Mouse (Mus musculus) testis, adult 2 months (tissue): ENCODE data around the gene Slc22a1. TPM values are rescaled to one million over a fixed set of nuclear protein-coding genes. Genes with fewer than 3 reads are reported as not detected.

Experiments used
- H3K27ac ChIP-seq: fragments of 200-500 bp; 2 replicates; pipeline ENCODE4 v1.5.1; 2012; ENCODE audit warnings: low read depth, low read length; ENCODE audit not compliant: control insufficient read depth, insufficient read depth
- H3K27me3 ChIP-seq: fragments of 200-500 bp; 2 replicates; pipeline ENCODE4 v1.6.1; 2012; ENCODE audit warnings: mild to moderate bottlenecking, low read length, moderate library complexity; ENCODE audit not compliant: control insufficient read depth, insufficient read depth
- H3K36me3 ChIP-seq: fragments of 200-500 bp; 2 replicates; pipeline ENCODE4 v1.6.1; 2012; ENCODE audit warnings: mild to moderate bottlenecking, low read length; ENCODE audit not compliant: control insufficient read depth, insufficient read depth
- H3K4me1 ChIP-seq: fragments of 200-500 bp; 2 replicates; pipeline ENCODE4 v1.6.1; 2012; ENCODE audit warnings: low read length; ENCODE audit not compliant: control insufficient read depth, insufficient read depth
- H3K4me3 ChIP-seq: fragments of 200-500 bp; 2 replicates; pipeline ENCODE4 v1.5.1; 2012; ENCODE audit warnings: low read depth, mild to moderate bottlenecking, low read length, moderate library complexity, mixed read lengths; ENCODE audit not compliant: control insufficient read depth
- CTCF ChIP-seq: fragments of 200-500 bp; IDR thresholded peaks from 2 replicates; pipeline ENCODE4 v1.5.1; 2012; ENCODE audit warnings: low read depth, mild to moderate bottlenecking, inconsistent platforms, low read length, moderate library complexity; ENCODE audit not compliant: control insufficient read depth, insufficient read depth, insufficient replicate concordance
- POLR2A ChIP-seq: fragments of 200-500 bp; IDR thresholded peaks from 2 replicates; pipeline ENCODE4 v1.6.1; 2012; ENCODE audit warnings: low read depth, mild to moderate bottlenecking, inconsistent platforms, low read length, moderate library complexity; ENCODE audit not compliant: control insufficient read depth
- polyA plus RNA-seq: library from polyadenylated mRNA; depleted of rRNA; stranded (reverse); fragments of >200 nt; gene quantifications from 2 replicates; pipeline ENCODE4 v1.2.3, GENCODE M21; 2012

Gene Slc22a1
- polyA plus RNA-seq, 1 experiment = not detected

DNA sequence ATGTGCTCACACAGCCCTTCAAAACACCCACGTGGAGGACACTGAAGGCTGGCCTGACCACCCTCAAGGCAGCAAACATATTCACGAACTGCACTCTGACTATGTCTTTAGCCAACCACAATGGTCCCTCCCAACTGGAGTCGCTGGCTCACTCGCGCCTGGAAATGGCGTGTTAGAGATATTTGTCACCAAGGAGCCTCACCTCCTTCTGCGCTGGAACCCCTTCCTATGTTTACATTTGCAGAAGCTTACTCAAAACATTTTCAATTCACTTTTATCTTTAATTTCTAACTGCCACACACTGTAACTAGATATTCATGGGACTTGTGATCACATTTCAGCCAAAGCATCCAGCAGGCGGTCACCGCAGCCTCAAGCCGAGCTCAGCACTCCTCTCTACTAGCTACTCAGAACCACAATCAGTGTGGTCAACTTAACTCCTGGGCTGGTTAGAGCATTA lies 31.0 kb upstream of the Slc22a1 start:
- Histone ChIP-seq H3K4me3 (no peak overlapping the region), H3K27ac (no peak overlapping the region), H3K36me3 (no peaks in the 10 kb centered on the region; the same call in 1 of the 2 replicates), H3K4me1 (no peaks in the 10 kb centered on the region), H3K27me3 (no peaks in the 10 kb centered on the region)
- TF ChIP-seq POLR2A (no peak), CTCF (no peak)

DNA sequence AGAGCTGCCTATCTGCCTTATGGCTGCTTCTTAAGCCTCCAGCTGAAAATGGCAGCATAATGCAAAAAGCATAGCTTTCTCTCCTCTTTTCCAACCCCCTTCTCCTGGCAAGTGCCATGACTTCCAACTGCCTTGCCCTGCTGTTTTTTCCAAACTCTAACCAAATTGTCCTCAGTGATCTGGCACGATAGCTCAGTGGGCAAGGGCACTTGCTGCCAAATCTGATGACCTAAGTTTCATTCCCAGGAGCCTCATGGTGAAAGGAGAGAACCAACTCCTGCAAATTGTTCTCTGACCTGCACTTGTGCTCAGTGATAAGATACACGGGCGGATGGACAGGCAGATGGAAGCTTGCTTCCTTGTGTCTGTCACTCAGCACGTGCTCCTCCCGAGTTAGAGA lies 27.3 kb upstream of the Slc22a1 start:
- no peaks in the 10 kb centered on the region for H3K27me3 ChIP-seq
- no peak overlapping the region for H3K27ac ChIP-seq
- no peaks in the 10 kb centered on the region; the same call in 1 of the 2 replicates for H3K36me3 ChIP-seq
- no peaks in the 10 kb centered on the region for H3K4me1 ChIP-seq
- no peak overlapping the region for H3K4me3 ChIP-seq
- TF ChIP-seq POLR2A = no peak
- no peak for TF ChIP-seq CTCF

DNA sequence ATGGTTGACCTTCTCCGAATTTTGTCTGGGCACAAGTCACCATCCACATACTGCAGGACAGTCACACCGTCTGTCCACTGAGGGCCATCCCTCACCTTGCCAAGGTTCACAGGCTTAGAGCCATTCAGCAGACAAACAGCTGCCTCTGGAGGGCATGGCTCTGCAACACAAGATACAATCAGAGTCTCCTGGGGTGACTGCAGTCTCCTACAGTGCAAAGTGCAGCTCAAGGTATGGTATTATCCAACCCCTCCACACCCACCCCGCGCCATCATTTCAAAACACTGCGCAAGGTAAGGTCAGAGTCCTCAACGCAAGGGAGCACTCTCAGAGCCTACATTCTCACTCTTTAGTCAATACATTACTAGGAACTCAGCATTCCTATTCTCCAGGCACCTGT lies 24.7 kb upstream of the Slc22a1 start:
- H3K27ac ChIP-seq = no peak overlapping the region
- no peaks in the 10 kb centered on the region for H3K4me1 ChIP-seq
- H3K4me3 ChIP-seq = no peak overlapping the region
- H3K27me3 ChIP-seq = no peaks in the 10 kb centered on the region
- TF ChIP-seq CTCF = no peak
- TF ChIP-seq POLR2A = no peak
- no peaks in the 10 kb centered on the region; the same call in 1 of the 2 replicates for H3K36me3 ChIP-seq

- H3K4me1 ChIP-seq = no peaks in the 10 kb centered on the region
- no peak for TF ChIP-seq POLR2A
- TF ChIP-seq CTCF = no peak
- H3K4me3 ChIP-seq = no peak overlapping the region
- H3K36me3 ChIP-seq = no peaks in the 10 kb centered on the region
- H3K27me3 ChIP-seq = no peaks in the 10 kb centered on the region
- no peak overlapping the region for H3K27ac ChIP-seq
These were observed 16.3 kb upstream of the Slc22a1 start for GRCm38 (mm10) chr17:12691899-12692298.

- no peak for TF ChIP-seq POLR2A
- no peak for TF ChIP-seq CTCF
- Histone ChIP-seq H3K27me3 (no peaks in the 10 kb centered on the region), H3K36me3 (no peaks in the 10 kb centered on the region), H3K27ac (no peak overlapping the region), H3K4me1 (no peaks in the 10 kb centered on the region), H3K4me3 (no peak overlapping the region)
These were observed 13.9 kb upstream of the Slc22a1 start for GRCm38 (mm10) chr17:12689537-12689936.

GRCm38 (mm10) chr17:12688427-12689110 lies 12.9 kb upstream of the Slc22a1 start:
- no peak for TF ChIP-seq POLR2A
- no peak for TF ChIP-seq CTCF
- no peaks in the 10 kb centered on the region for H3K27me3 ChIP-seq
- H3K36me3 ChIP-seq = no peaks in the 10 kb centered on the region
- H3K4me3 ChIP-seq = no peak overlapping the region
- no peaks in the 10 kb centered on the region for H3K4me1 ChIP-seq
- H3K27ac ChIP-seq = no peak overlapping the region

DNA sequence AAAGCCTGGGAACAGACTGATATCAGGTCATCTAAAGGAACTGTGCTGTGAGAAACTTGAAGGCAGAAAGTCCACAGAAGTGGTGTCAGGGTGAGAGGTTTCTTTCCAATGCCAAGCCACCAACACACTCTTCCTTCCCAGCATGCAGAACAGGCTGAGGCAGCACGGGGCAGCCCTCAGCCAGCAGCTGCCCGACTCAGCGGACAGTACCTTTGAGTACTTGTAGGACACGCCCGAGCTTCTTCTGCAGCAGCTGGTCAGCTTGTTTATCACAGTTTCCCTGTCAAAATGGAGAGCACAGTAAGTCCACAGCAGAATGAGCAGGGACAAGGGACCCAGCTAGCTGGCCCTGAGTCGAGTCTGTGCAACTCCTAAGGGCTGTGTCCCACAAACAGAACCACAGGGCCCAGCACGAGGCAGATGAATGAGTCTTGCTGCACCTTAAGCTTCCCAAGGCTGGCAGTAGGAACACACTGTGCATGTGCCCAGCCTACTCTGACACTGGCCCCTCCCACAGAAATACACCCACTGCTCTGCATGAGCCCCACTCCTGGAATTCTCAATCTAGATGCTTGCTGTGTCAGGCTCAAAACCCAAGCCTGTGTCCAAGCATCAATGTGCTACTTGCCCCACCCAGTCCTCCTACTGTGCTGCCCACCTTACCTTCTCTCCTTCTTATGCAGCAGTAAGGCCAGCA lies 9.4 kb upstream of the Slc22a1 start:
- no peak overlapping the region for H3K27ac ChIP-seq
- H3K27me3 ChIP-seq = no peaks in the 10 kb centered on the region
- H3K4me3 ChIP-seq = no peak overlapping the region
- H3K36me3 ChIP-seq = no peaks in the 10 kb centered on the region
- no peaks in the 10 kb centered on the region for H3K4me1 ChIP-seq
- TF ChIP-seq POLR2A (no peak), CTCF (no peak)

GRCm38 (mm10) chr17:12684412-12684811 lies 8.8 kb upstream of the Slc22a1 start:
- Histone ChIP-seq H3K4me3 (no peak overlapping the region), H3K36me3 (no peaks in the 10 kb centered on the region), H3K27me3 (no peaks in the 10 kb centered on the region), H3K27ac (no peak overlapping the region), H3K4me1 (no peaks in the 10 kb centered on the region)
- no peak for TF ChIP-seq POLR2A
- no peak for TF ChIP-seq CTCF
